Mouse (Mus musculus) heart, embryonic 14.5 days (tissue): ENCODE results near the gene Wars. TPM values are rescaled to one million over a fixed set of nuclear protein-coding genes. Genes with fewer than 3 reads are reported as not detected.

Experiments used
- ATAC-seq: fragments of 200-750 bp; cut with Nextera tagmentation; 2 replicates; pipeline ENCODE4 v1.8.0; 2017; ENCODE audit warnings: low read depth, moderate TSS enrichment; ENCODE audit not compliant: insufficient number of reproducible peaks, insufficient read depth, low FRiP score
- H3K27ac ChIP-seq, 2 experiments: fragments of 200-500 bp in 1 of 2; fragments of 300-500 bp in 1 of 2; sonication (generic) in 1 of 2; replicated peaks in 1 of 2; 2 replicates each; pipeline ENCODE4 v1.5.1; 2012 to 2014; ENCODE audit warnings: low read depth in 2 of 2, low read length in 2 of 2, control low read depth in 1 of 2, mild to moderate bottlenecking in 1 of 2, mixed read lengths in 1 of 2; ENCODE audit not compliant: control insufficient read depth in 1 of 2, insufficient read depth in 1 of 2
- H3K27me3 ChIP-seq: fragments of 300-500 bp; sonication (generic); 2 replicates; pipeline ENCODE4 v1.6.1; 2014; ENCODE audit warnings: mild to moderate bottlenecking, low read length, control low read depth; ENCODE audit not compliant: control insufficient read depth, insufficient read depth
- H3K36me3 ChIP-seq: fragments of 300-500 bp; sonication (generic); 2 replicates; pipeline ENCODE4 v1.6.1; 2014; ENCODE audit warnings: mild to moderate bottlenecking, control low read depth, low read length, mixed read lengths; ENCODE audit not compliant: control insufficient read depth, insufficient read depth
- H3K4me1 ChIP-seq, 2 experiments: fragments of 200-500 bp in 1 of 2; fragments of 300-500 bp in 1 of 2; sonication (generic) in 1 of 2; 2 replicates each; pipeline ENCODE4 v1.6.1; 2012 to 2014; ENCODE audit warnings: low read length in 2 of 2, control low read depth in 1 of 2, mixed read lengths in 1 of 2; ENCODE audit not compliant: control insufficient read depth in 2 of 2, insufficient read depth in 2 of 2
- H3K4me2 ChIP-seq: fragments of 300-500 bp; sonication (generic); 2 replicates; pipeline ENCODE4 v1.6.1; 2014; ENCODE audit warnings: mild to moderate bottlenecking, low read length
- H3K4me3 ChIP-seq, 2 experiments: fragments of 200-500 bp in 1 of 2; fragments of 300-500 bp in 1 of 2; sonication (generic) in 1 of 2; 2 replicates each; pipeline ENCODE4 v1.5.1; 2012 to 2014; ENCODE audit warnings: low read length in 2 of 2, mild to moderate bottlenecking in 2 of 2, control low read depth in 1 of 2, low read depth in 1 of 2, moderate library complexity in 1 of 2; ENCODE audit not compliant: control insufficient read depth in 1 of 2, insufficient read depth in 1 of 2
- H3K9ac ChIP-seq: fragments of 300-500 bp; sonication (generic); 2 replicates; pipeline ENCODE4 v1.6.1; 2014; ENCODE audit warnings: mild to moderate bottlenecking, low read length
- H3K9me3 ChIP-seq: fragments of 300-500 bp; sonication (generic); 2 replicates; pipeline ENCODE4 v1.6.1; 2016; ENCODE audit warnings: low read length, control low read depth; ENCODE audit not compliant: control insufficient read depth
- WGBS: fragments of 180-500 bp; shearing (Covaris S2); extraction: QIAGEN DNeasy Blood & Tissue Kit; methylation state at CpG from one replicate; pipeline ENCODE4 v1.1.7; 2014; 5-methylcytosine and 5-hydroxymethylcytosine counted together
- polyA plus RNA-seq: library from polyadenylated mRNA; unstranded; fragments of >200 nt; fragmentation: Nextera tagmentation; extraction: Ambion mirVana; gene quantifications from 2 replicates; pipeline ENCODE4 v1.2.1, GENCODE M21; 2014

Wars gene
- polyA plus RNA-seq, 1 experiment from 2014 or later = 57.0 TPM

GRCm38 (mm10) chr12:108832851-108833250 is 61.1 kb downstream of the Wars start:
- H3K4me2 ChIP-seq = no peak overlapping the region
- no peaks in the 10 kb centered on the region for H3K27me3 ChIP-seq
- ATAC-seq = no peak
- H3K4me3 ChIP-seq = no peak overlapping the region
- H3K27ac ChIP-seq = no peak overlapping the region
- no peaks in the 10 kb centered on the region for H3K9me3 ChIP-seq
- WGBS = 88% methylated on average over 8 of the region's 8 CpGs
- no peak overlapping the region for H3K9ac ChIP-seq
- no peaks in the 10 kb centered on the region for H3K36me3 ChIP-seq
- peaks cover 19% of the 10 kb centered on the region in 2 experiments for H3K4me1 ChIP-seq

DNA sequence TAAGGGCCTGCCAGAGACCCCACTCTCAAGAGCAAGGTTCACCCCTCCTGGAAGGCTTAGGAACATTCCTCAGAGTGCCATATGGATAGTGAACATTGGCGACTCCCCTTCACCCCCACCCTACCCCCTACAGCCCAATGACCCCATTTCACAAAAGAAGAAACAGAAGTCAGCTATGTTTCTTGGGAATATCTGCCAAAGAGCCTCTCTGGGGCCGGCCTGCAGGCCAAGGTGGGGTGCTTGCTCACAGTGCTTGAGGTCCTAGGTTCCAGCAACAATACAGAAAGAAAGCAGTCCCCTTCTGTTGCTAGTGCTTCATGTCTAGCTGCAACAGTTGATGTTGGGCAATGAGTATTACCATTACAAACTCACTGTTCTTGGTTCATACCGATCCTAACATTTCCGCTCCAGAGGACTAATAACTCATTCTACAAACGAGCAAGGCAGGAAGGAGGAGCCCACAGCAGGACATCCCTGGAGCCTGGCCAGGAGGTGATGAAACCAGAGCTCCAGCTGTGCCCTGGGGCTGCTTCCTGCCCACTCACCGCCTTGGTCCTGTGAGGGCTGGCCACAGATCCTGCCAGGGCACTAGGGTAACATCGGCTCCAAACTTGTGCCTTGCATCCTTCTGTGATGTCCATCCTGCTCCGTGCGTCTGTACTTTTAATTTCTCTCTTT is 61.9 kb downstream of the Wars start:
- Histone ChIP-seq H3K27me3 (no peaks in the 10 kb centered on the region), H3K27ac (no peak overlapping the region), H3K36me3 (0 out of 2 replicates have a peak, but pooled peaks cover 2% of the 10 kb centered on the region), H3K4me3 (no peak overlapping the region), H3K9me3 (no peaks in the 10 kb centered on the region), H3K4me2 (no peak overlapping the region), H3K9ac (no peak overlapping the region), H3K4me1 (peaks cover 11 to 12% of the 10 kb centered on the region in 2 experiments)
- no peak for ATAC-seq
- WGBS = 68% methylated on average over 9 of the region's 9 CpGs

GRCm38 (mm10) chr12:108830358-108830757 is 63.6 kb downstream of the Wars start:
- peaks cover 8% of the 10 kb centered on the region; the same call in 1 of the 2 replicates for H3K36me3 ChIP-seq
- no peak overlapping the region for H3K27ac ChIP-seq
- 79% methylated on average over 6 of the region's 6 CpGs for WGBS
- no peaks in the 10 kb centered on the region for H3K9me3 ChIP-seq
- peaks cover 5 to 6% of the 10 kb centered on the region in 2 experiments; a peak in 2 of 4 replicates for H3K4me1 ChIP-seq
- H3K9ac ChIP-seq = no peak overlapping the region
- no peaks in the 10 kb centered on the region for H3K27me3 ChIP-seq
- H3K4me2 ChIP-seq = no peak overlapping the region
- no peak overlapping the region for H3K4me3 ChIP-seq
- no peak for ATAC-seq

DNA sequence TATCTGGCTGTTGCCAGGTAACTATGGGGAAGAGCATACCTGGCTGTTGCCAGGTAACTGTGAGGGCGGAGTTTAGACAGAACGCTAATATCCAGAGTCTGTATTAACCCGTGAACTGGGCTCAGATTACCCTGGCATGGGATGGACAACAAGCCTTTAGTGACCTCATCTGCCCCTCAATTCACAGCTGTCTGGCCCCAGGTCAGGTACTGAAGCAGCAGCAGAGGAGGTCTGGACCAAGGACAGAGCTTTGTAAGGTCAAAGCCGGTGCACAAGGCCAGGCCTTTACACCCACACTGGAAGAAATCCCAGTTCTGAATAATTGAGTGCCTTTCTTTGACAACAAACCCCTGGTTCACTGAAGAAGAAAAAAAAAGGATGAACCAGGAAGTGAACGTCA is 64.3 kb downstream of the Wars start:
- Histone ChIP-seq H3K36me3 (peaks cover 8% of the 10 kb centered on the region; the same call in 1 of the 2 replicates), H3K4me3 (no peak overlapping the region), H3K27me3 (no peaks in the 10 kb centered on the region), H3K4me1 (peaks cover 0 to 1% of the 10 kb centered on the region in 2 experiments; a peak in 1 of 4 replicates), H3K27ac (no peak overlapping the region), H3K9ac (no peak overlapping the region), H3K9me3 (no peaks in the 10 kb centered on the region), H3K4me2 (no peak overlapping the region)
- 80% methylated on average over 5 of the region's 5 CpGs for WGBS
- no peak for ATAC-seq

- H3K4me1 ChIP-seq = no peaks in the 10 kb centered on the region; a peak in 1 of 4 replicates
Measured at GRCm38 (mm10) chr12:108827641-108828040, 66.3 kb downstream of the Wars start.

DNA sequence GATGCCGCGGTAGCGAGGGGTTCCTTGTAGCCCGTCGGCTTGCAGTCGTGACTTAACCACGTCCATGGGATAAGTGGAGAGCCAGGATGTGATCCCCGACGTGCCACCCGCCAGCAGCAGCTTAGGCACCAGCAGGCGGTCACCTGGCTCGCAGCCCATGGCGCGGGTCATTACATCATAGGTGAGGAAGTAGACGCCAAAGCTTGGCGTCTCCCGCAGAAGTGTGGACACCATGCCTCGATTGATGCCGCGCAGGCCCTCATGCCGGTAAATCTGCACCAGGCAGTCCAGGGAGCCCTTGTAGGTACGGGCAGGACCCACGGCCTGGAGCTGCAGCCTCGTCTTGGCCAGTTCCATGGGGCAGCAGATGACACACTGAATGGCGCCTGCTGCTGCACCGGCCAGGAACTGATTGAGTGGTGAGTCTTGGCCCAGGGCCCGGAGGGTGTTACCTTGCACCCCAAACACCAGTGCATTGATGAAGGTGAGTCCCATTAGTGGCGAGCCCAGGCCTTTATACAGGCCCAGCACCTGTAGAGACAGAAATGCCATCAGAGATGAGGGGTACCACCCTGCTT is 66.9 kb downstream of the Wars start:
- Histone ChIP-seq H3K4me1 (no peaks in the 10 kb centered on the region; a peak in 1 of 4 replicates), H3K27me3 (no peaks in the 10 kb centered on the region), H3K9me3 (no peaks in the 10 kb centered on the region), H3K36me3 (peaks cover 8% of the 10 kb centered on the region; the same call in 1 of the 2 replicates), H3K4me2 (no peak overlapping the region), H3K27ac (no peak overlapping the region), H3K9ac (no peak overlapping the region), H3K4me3 (no peak overlapping the region)
- no peak for ATAC-seq
- 93% methylated on average over 28 of the region's 28 CpGs for WGBS

More at GRCm38 (mm10) chr12:108827641-108828040, 66.3 kb downstream of the Wars start:
- no peak for ATAC-seq
- 91% methylated on average over 6 of the region's 6 CpGs for WGBS
- no peaks in the 10 kb centered on the region for H3K9me3 ChIP-seq
- H3K36me3 ChIP-seq = peaks cover 8% of the 10 kb centered on the region; the same call in 1 of the 2 replicates
- no peak overlapping the region for H3K27ac ChIP-seq
- no peak overlapping the region for H3K4me2 ChIP-seq
- H3K9ac ChIP-seq = no peak overlapping the region
- no peaks in the 10 kb centered on the region for H3K27me3 ChIP-seq
- H3K4me3 ChIP-seq = no peak overlapping the region

DNA sequence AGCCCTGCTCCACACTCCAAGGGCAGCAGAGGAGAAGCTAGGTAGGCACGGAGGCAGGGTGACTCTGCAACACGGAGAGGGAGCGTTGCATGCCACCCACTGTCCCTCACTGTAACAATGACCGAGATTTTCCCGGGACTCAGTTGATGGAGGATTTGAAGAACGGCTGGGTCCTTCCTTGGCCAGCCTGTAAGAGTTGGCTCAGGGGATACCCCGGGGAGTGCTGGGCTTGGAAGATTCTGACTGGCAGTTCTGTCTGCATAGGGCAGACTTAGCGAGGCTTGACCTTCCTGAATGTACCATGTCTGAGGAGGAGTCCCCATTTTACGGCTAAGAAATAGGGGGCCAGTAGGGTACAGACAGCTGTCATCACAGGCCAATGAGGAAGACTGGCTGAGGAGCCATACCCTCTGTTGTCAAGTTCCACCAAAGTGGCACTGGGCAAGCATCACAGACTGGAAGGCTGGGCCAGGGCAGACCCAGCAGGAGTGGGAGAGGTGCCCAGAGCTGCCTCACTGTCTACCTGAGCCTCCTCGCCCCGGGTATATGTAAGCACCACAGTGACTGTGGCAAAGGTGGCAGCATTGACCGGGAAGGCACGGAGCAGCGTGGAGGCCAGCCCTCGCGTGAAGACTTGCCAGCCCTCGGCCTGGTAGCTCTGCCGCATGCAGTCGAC is 67.6 kb downstream of the Wars start:
- Histone ChIP-seq H3K4me2 (no peak overlapping the region), H3K4me1 (no peaks in the 10 kb centered on the region; a peak in 1 of 4 replicates), H3K4me3 (no peak overlapping the region), H3K27ac (no peak overlapping the region), H3K9ac (no peak overlapping the region), H3K9me3 (no peaks in the 10 kb centered on the region), H3K36me3 (peaks cover 8% of the 10 kb centered on the region; the same call in 1 of the 2 replicates), H3K27me3 (no peaks in the 10 kb centered on the region)
- WGBS = 93% methylated on average over 19 of the region's 19 CpGs
- no peak for ATAC-seq
